Mouse (Mus musculus) myocyte (in vitro differentiated cells): Measurements from ENCODE around the gene Otc. TPM values are rescaled to one million over a fixed set of nuclear protein-coding genes. Genes with fewer than 3 reads are reported as not detected.

Experiments used
- H3K27me3 ChIP-seq: one replicate; pipeline ENCODE4 v1.6.1; 2011; ENCODE audit not compliant: control insufficient read depth, insufficient read depth, insufficient read length
- H3K36me3 ChIP-seq: one replicate; pipeline ENCODE4 v1.6.1; 2011; ENCODE audit not compliant: control insufficient read depth, insufficient read depth
- H3K4me2 ChIP-seq: one replicate; pipeline ENCODE4 v1.6.1; 2011; ENCODE audit warnings: low read depth, control low read depth
- H3K4me3 ChIP-seq: one replicate; pipeline ENCODE4 v1.5.1; 2011; ENCODE audit warnings: mild to moderate bottlenecking, control low read depth, moderate library complexity
- H3K79me2 ChIP-seq: one replicate; pipeline ENCODE4 v1.6.1; 2011; ENCODE audit not compliant: control insufficient read depth, insufficient read depth
- H3ac ChIP-seq: one replicate; pipeline ENCODE4 v1.6.1; 2011; ENCODE audit not compliant: control insufficient read depth, insufficient read length
- CEBPB ChIP-seq: IDR thresholded peaks from 2 replicates; pipeline ENCODE4 v1.6.1; 2011; ENCODE audit warnings: mild to moderate bottlenecking, moderate library complexity; ENCODE audit not compliant: poor library complexity, insufficient read depth, severe bottlenecking
- E2F4 ChIP-seq: IDR thresholded peaks from one replicate; pipeline ENCODE4 v1.6.1; 2011; ENCODE audit warnings: mild to moderate bottlenecking, control low read depth, moderate library complexity; ENCODE audit not compliant: insufficient read depth
- MAX ChIP-seq: IDR thresholded peaks from one replicate; pipeline ENCODE4 v1.6.1; 2011; ENCODE audit warnings: low read depth, mild to moderate bottlenecking, control low read depth
- MYOD1 ChIP-seq, 3 experiments: IDR thresholded peaks; one replicate each; pipeline ENCODE4 v1.6.1; 2011; ENCODE audit warnings: control low read depth in 2 of 3, low read depth in 2 of 3, mild to moderate bottlenecking in 2 of 3, moderate library complexity in 1 of 3; ENCODE audit not compliant: insufficient read length in 2 of 3, control insufficient read depth in 1 of 3
- MYOG ChIP-seq, 3 experiments: IDR thresholded peaks; one replicate each; pipeline ENCODE4 v1.6.1; 2011; ENCODE audit warnings: control low read depth in 2 of 3, low read depth in 2 of 3, mild to moderate bottlenecking in 2 of 3; ENCODE audit not compliant: insufficient read length in 2 of 3, control insufficient read depth in 1 of 3, insufficient read depth in 1 of 3
- POLR2A ChIP-seq: IDR thresholded peaks from one replicate; pipeline ENCODE4 v1.6.1; 2011; ENCODE audit warnings: low read depth, mild to moderate bottlenecking, control low read depth, moderate library complexity; ENCODE audit not compliant: insufficient read length
- POLR2AphosphoS2 ChIP-seq: IDR thresholded peaks from one replicate; pipeline ENCODE4 v1.6.1; 2011; ENCODE audit warnings: low read depth, control low read depth; ENCODE audit not compliant: insufficient read length
- REST ChIP-seq: IDR thresholded peaks from one replicate; pipeline ENCODE4 v1.6.1; 2011; ENCODE audit warnings: mild to moderate bottlenecking, control low read depth, moderate library complexity; ENCODE audit not compliant: insufficient read depth, insufficient read length
- SRF ChIP-seq: IDR thresholded peaks from one replicate; pipeline ENCODE4 v1.6.1; 2011; ENCODE audit warnings: low read depth; ENCODE audit not compliant: control insufficient read depth, insufficient read length
- TCF12 ChIP-seq: IDR thresholded peaks from one replicate; pipeline ENCODE4 v1.6.1; 2011; ENCODE audit warnings: mild to moderate bottlenecking, control low read depth; ENCODE audit not compliant: poor library complexity, insufficient read depth, severe bottlenecking
- TCF3 ChIP-seq: IDR thresholded peaks from one replicate; pipeline ENCODE4 v1.6.1; 2011; ENCODE audit warnings: low read depth, control low read depth; ENCODE audit not compliant: insufficient read length
- USF1 ChIP-seq: IDR thresholded peaks from one replicate; pipeline ENCODE4 v1.6.1; 2011; ENCODE audit warnings: low read depth, mild to moderate bottlenecking, control low read depth, moderate library complexity
- polyA plus RNA-seq: library from polyadenylated mRNA; unstranded; fragments of >200 nt; fragmentation: generic; extraction: Trizol; gene quantifications from one replicate; pipeline ENCODE4 v1.2.1, GENCODE M21; 2012; ENCODE audit warnings: missing spikeins

Otc gene
- polyA plus RNA-seq, 1 experiment = not detected

DNA sequence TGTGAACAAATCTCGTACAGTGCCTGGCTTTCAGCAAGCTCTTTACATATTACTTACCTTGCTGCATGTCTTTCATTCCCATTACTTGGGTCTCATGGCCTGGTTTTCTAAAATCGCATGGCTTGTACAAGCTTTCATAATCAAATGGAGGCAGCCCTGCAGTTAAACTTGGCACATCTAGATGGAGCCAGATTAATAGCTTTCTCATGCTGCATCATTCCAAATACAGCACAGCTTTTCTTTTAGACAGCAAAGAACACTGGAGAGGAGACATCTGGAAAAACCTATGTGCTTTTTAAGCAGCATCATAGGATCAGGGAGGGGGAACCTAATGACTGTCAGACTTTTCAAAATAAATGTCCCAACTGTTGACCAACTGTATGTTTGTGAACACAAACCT is 19.1 kb upstream of the Otc start:
- Histone ChIP-seq H3K27me3 (no peaks in the 10 kb centered on the region), H3ac (no peak overlapping the region), H3K79me2 (no peaks in the 10 kb centered on the region), H3K4me2 (no peak overlapping the region), H3K36me3 (no peaks in the 10 kb centered on the region), H3K4me3 (no peak overlapping the region)
- TF ChIP-seq SRF (no peak), CEBPB (no peak), E2F4 (no peak), REST (no peak), MAX (no peak)

DNA sequence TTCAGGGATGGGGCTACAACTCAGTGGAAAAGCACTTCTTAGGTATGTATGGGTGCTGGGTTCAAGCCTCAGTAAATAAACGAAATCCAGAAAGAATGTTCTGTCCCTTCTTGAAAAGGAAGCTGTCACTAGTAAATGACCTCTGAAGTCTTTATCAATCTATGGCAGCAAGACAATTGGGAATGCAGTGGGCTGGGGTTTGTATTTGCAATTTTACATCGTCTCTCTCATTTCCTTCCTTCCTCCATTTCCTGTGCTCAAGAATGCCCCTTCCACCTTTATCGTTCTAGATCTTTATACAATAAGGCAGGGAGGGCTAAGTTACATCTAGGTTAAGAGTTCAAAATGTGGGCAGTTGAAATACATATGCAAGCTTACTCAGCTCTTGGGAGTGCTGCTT is 17.5 kb upstream of the Otc start:
- no peaks in the 10 kb centered on the region for H3K27me3 ChIP-seq
- H3K79me2 ChIP-seq = no peaks in the 10 kb centered on the region
- no peaks in the 10 kb centered on the region for H3K36me3 ChIP-seq
- no peak overlapping the region for H3K4me2 ChIP-seq
- TF ChIP-seq E2F4 = no peak
- TF ChIP-seq REST = no peak
- no peak for TF ChIP-seq TCF12
- TF ChIP-seq SRF = no peak
- TF ChIP-seq USF1 = no peak
- no peak for TF ChIP-seq MYOD1 (IDR thresholded peaks at IDR 0.05; ENCODE audit: control insufficient read depth in 1 of 3, insufficient read length in 2 of 3, low read depth in 2 of 3)
- no peak for TF ChIP-seq POLR2A
- TF ChIP-seq MYOG (IDR thresholded peaks at IDR 0.05; ENCODE audit: control insufficient read depth in 1 of 3, insufficient read depth in 1 of 3, insufficient read length in 2 of 3, low read depth in 2 of 3) = no peak
- TF ChIP-seq CEBPB = no peak
- no peak for TF ChIP-seq TCF3
- no peak for TF ChIP-seq MAX
- no peak for TF ChIP-seq POLR2AphosphoS2
- H3ac ChIP-seq = no peak overlapping the region
- no peak overlapping the region for H3K4me3 ChIP-seq

DNA sequence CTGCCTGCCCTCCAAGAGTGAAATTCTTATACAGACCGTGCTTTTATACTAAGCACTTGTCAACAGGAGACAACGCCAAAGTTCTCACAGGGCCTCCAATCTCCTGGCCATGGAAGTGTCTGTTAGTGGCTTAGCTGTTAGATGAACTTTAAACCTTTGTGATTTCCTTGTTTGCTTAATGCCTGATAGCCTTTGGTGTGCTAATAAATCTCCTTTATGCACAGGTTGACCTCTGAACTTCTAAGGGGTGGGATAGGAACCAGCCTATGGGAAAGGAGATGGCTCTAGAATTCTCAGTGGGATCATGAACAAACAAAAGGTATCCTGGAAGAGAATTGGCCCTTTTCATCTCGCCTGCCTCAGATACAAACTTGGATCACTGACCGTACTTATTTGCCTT is 12.6 kb upstream of the Otc start:
- no peak overlapping the region for H3K4me3 ChIP-seq
- no peaks in the 10 kb centered on the region for H3K27me3 ChIP-seq
- H3K4me2 ChIP-seq = no peak overlapping the region
- TF ChIP-seq REST (no peak), TCF12 (no peak), SRF (no peak), TCF3 (no peak), POLR2A (no peak), E2F4 (no peak), MYOG (IDR thresholded peaks at IDR 0.05; ENCODE audit: control insufficient read depth in 1 of 3, insufficient read depth in 1 of 3, insufficient read length in 2 of 3, low read depth in 2 of 3) (no peak), USF1 (no peak), POLR2AphosphoS2 (no peak), MYOD1 (IDR thresholded peaks at IDR 0.05; ENCODE audit: control insufficient read depth in 1 of 3, insufficient read length in 2 of 3, low read depth in 2 of 3) (no peak), CEBPB (no peak), MAX (no peak)
- no peaks in the 10 kb centered on the region for H3K36me3 ChIP-seq
- no peaks in the 10 kb centered on the region for H3K79me2 ChIP-seq
- H3ac ChIP-seq = no peak overlapping the region

- Histone ChIP-seq H3K36me3 (no peaks in the 10 kb centered on the region), H3K4me3 (no peak overlapping the region), H3K4me2 (no peak overlapping the region), H3ac (no peak overlapping the region), H3K79me2 (no peaks in the 10 kb centered on the region), H3K27me3 (no peaks in the 10 kb centered on the region)
- TF ChIP-seq USF1 (no peak), POLR2AphosphoS2 (no peak), MAX (no peak), TCF12 (no peak), MYOG (IDR thresholded peaks at IDR 0.05; ENCODE audit: control insufficient read depth in 1 of 3, insufficient read depth in 1 of 3, insufficient read length in 2 of 3, low read depth in 2 of 3) (no peak), MYOD1 (IDR thresholded peaks at IDR 0.05; ENCODE audit: control insufficient read depth in 1 of 3, insufficient read length in 2 of 3, low read depth in 2 of 3) (no peak), CEBPB (no peak)
Measured at GRCm38 (mm10) chrX:10243916-10244315, 8.2 kb upstream of the Otc start.

- Histone ChIP-seq H3K36me3 (no peaks in the 10 kb centered on the region), H3K4me3 (no peak overlapping the region), H3ac (no peak overlapping the region), H3K4me2 (no peak overlapping the region), H3K27me3 (no peaks in the 10 kb centered on the region), H3K79me2 (no peaks in the 10 kb centered on the region)
- TF ChIP-seq SRF (no peak), TCF3 (no peak), MAX (no peak)
Measured at GRCm38 (mm10) chrX:10251357-10251756, 748 bp upstream of the Otc start.
